8 mouse cellular contexts compared by ENCODE assay signal in the genomic region with DNA sequence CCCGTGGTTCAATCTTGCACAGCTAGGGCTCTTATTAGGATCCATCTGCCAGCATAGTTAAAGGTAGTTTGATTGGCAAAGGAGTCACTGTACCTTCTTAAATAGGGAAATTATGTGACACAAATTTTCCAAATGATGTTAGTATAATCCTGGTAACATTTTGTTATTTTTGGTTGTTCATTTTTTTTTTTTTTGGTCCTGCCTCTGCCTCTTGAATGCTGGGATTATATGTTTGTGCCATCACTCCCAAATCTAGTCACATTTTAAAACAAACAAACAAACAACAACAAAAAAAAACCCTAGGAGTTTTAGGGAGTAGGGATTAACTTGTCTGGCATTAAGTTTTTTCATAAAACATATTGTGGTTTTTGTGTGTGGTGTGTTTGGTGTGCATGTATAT. TPM values are rescaled to one million over a fixed set of nuclear protein-coding genes. Genes with fewer than 3 reads are reported as not detected.
DNase-seq lines count a peak whose midpoint lies in the region; ATAC-seq lines count a peak whose summit lies in the region.

Mrpl35 (minus strand) TSS at position 101 of the 400 bp plus-strand sequence.

- H3K36me3 ChIP-seq in kidney, embryonic 14.5 days (ENCODE audit: control insufficient read depth, insufficient read depth, low read length) = no peaks in the 10 kb centered on the region

- 0 out of 2 replicates have a peak, but pooled peaks cover 5% of the 10 kb centered on the region for H3K4me1 ChIP-seq in kidney, embryonic 14.5 days (ENCODE audit: control insufficient read depth, insufficient read depth, low read length)

- WGBS in kidney, embryonic 14.5 days = 39% methylated on average over 1 of the region's 1 CpGs

- H3K4me3 ChIP-seq in kidney, embryonic 14.5 days (ENCODE audit: low read length) = no peak within 1 kb of the TSS

- H3K9me3 ChIP-seq in kidney, embryonic 14.5 days (ENCODE audit: control insufficient read depth, low read length) = no peaks in the 10 kb centered on the region

- ATAC-seq in kidney, embryonic 14.5 days (ENCODE audit: low FRiP score, low TSS enrichment) = no peak
- no peak for ATAC-seq in monocyte, adult 5-6 weeks (replicated peaks; ENCODE audit: insufficient number of reproducible peaks, low FRiP score, low TSS enrichment, poor library complexity, severe bottlenecking)

- no peak within 1 kb of the TSS for H3K27ac ChIP-seq in kidney, embryonic 14.5 days (ENCODE audit: low read depth, low read length)

- H3K9ac ChIP-seq in kidney, embryonic 14.5 days (ENCODE audit: low read depth, low read length) = no peak within 1 kb of the TSS

- no peak within 1 kb of the TSS for H3K4me2 ChIP-seq in kidney, embryonic 14.5 days (replicated peaks; ENCODE audit: low read depth, low read length)

- H3K27me3 ChIP-seq in kidney, embryonic 14.5 days (ENCODE audit: control insufficient read depth, insufficient read depth, low read length) = no peaks in the 10 kb centered on the region

- no peak for DNase-seq in kidney, adult 9 months
- no peak for DNase-seq in adrenal gland, postnatal 14 days
- no peak for DNase-seq in gastrocnemius, postnatal 4 days (ENCODE audit: low spot score in 2 of 2)
- DNase-seq in layer of hippocampus, postnatal 25 days (ENCODE audit: extremely low spot score in 1 of 2, low spot score in 1 of 2) = no peak
- DNase-seq in retina, postnatal 1 day = no peak
- DNase-seq in B cell, adult 2 months = no peak

RNA-seq across cellular contexts. Expression of gene Mrpl35, which starts in this region (rescaled TPM):
- polyA plus RNA-seq in kidney, embryonic 14.5 days (2014; fragmentation: Nextera tagmentation; extraction: Ambion mirVana) = 77.5 and 93.4 TPM in 2 replicates
- total RNA-seq in adrenal gland, postnatal 14 days (2021) = 50.1 and 54.5 TPM in 2 replicates
- 10 to 100 TPM; 28.5 to 32.0 TPM for total RNA-seq in gastrocnemius, postnatal 4 days (2021)
- 10 to 100 TPM; 28.6 to 31.7 TPM for total RNA-seq in layer of hippocampus, postnatal 25 days (2021)
- total RNA-seq in monocyte, adult 5-6 weeks (2017) = 9.6 to 29.0 TPM (median 17.5 TPM) in 3 replicates
